Mouse (Mus musculus): ENCODE measurements around the gene P2rx4. TPM values are rescaled to one million over a fixed set of nuclear protein-coding genes. Genes with fewer than 3 reads are reported as not detected.

P2rx4 gene
- total RNA-seq, 4 experiments from 2014 or later = 38.2 to 57.9 (median 46.5) TPM

GRCm38 (mm10) chr5:122703574-122703973 lies 3.8 kb upstream of the P2rx4 start:
- DNase-seq = no peak

GRCm38 (mm10) chr5:122704571-122704970 lies 2.8 kb upstream of the P2rx4 start:
- DNase-seq = no peak

- DNase-seq = no peak
These were observed 2.2 kb upstream of the P2rx4 start for GRCm38 (mm10) chr5:122705174-122705573.

- no peak for DNase-seq
These were observed 448 bp upstream of the P2rx4 start for GRCm38 (mm10) chr5:122706917-122707275.

GRCm38 (mm10) chr5:122708819-122709218 lies 1.5 kb downstream of the P2rx4 start:
- DNase-seq = no peak

- DNase-seq = no peak
These were observed 8.4 kb downstream of the P2rx4 start for GRCm38 (mm10) chr5:122715723-122716122.

- no peak for DNase-seq
These were observed 9.4 kb downstream of the P2rx4 start for GRCm38 (mm10) chr5:122716793-122717192.

- DNase-seq = no peak
These were observed 11.1 kb downstream of the P2rx4 start for GRCm38 (mm10) chr5:122718400-122718799.

- no peak for DNase-seq
These were observed 11.8 kb downstream of the P2rx4 start for GRCm38 (mm10) chr5:122719168-122719567.

GRCm38 (mm10) chr5:122725453-122725852 lies 18.1 kb downstream of the P2rx4 start:
- no peak for DNase-seq

GRCm38 (mm10) chr5:122726068-122726467 lies 18.7 kb downstream of the P2rx4 start:
- peak; percentile 35 for DNase-seq

GRCm38 (mm10) chr5:122726595-122726994 lies 19.3 kb downstream of the P2rx4 start:
- no peak for DNase-seq

- DNase-seq = no peak
These were observed 19.8 kb downstream of the P2rx4 start for GRCm38 (mm10) chr5:122727096-122727495.

- no peak for DNase-seq
These were observed 23.4 kb downstream of the P2rx4 start for GRCm38 (mm10) chr5:122730776-122731175.

- peak; percentile 25 for DNase-seq
These were observed 24.0 kb downstream of the P2rx4 start for GRCm38 (mm10) chr5:122731321-122731720.

GRCm38 (mm10) chr5:122731991-122732673 lies 24.8 kb downstream of the P2rx4 start:
- DNase-seq = peak; percentile 18

- DNase-seq = no peak
These were observed 26.5 kb downstream of the P2rx4 start for GRCm38 (mm10) chr5:122733881-122734280.

GRCm38 (mm10) chr5:122735853-122736252 lies 28.5 kb downstream of the P2rx4 start:
- no peak for DNase-seq

- DNase-seq = no peak
These were observed 29.4 kb downstream of the P2rx4 start for GRCm38 (mm10) chr5:122736761-122737160.

GRCm38 (mm10) chr5:122743880-122744422 lies 36.6 kb downstream of the P2rx4 start:
- DNase-seq = no peak

GRCm38 (mm10) chr5:122747950-122748349 lies 40.6 kb downstream of the P2rx4 start:
- no peak for DNase-seq

- no peak for DNase-seq
These were observed 47.1 kb downstream of the P2rx4 start for GRCm38 (mm10) chr5:122754477-122754876.

GRCm38 (mm10) chr5:122755620-122756019 lies 48.3 kb downstream of the P2rx4 start:
- no peak for DNase-seq

GRCm38 (mm10) chr5:122756144-122756543 lies 48.8 kb downstream of the P2rx4 start:
- no peak for DNase-seq

- peak; percentile 82 for DNase-seq
These were observed 49.3 kb downstream of the P2rx4 start for GRCm38 (mm10) chr5:122756680-122757079.
